Mouse (Mus musculus): ENCODE data around the gene Foxk1.

DNA sequence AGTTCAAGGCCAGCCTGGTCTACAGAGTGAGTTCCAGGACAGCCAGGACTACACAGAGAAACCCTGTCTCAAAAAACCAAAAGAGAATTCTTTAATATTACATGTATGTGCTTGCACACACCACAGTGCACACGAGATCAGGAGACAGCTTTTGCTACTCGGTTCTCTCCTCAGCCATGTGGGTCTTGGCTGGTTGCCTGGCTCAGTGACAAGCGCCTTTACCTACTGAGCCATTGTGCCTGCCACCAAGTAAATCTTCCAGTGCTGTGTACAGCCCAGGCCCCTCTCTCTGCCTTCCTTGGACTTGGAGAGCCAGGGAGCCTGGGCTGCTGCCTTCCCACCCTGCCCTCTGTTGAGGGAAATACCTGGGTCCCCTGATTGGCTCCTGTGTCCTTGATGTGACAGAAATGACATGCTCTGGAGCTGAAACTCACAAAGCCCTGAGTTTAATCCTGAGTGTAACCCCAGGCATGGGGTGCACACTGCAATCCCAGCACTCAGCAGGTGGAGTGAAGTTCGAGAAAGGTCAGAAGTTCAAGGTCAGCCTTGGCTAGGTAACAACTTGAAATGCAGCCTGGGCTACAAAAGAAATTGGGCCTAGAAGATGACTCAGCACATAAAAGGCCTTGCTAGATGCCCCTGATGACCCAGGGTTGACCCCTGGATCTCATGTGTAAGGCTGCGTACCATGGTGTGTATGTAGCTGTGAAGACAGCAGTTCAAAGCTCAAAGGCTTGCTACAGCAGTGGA lies 76.7 kb downstream of the Foxk1 start:
- TF ChIP-seq POLR2A (IDR thresholded peaks at IDR 0.05; ENCODE audit: low read depth, low read length), result no peak
- no peak for TF ChIP-seq CTCF (IDR thresholded peaks at IDR 0.05; ENCODE audit: extremely low read depth, insufficient read length, insufficient replicate concordance, low read depth, low read length)

Data from small intestine, adult 2 months (tissue).